Mouse (Mus musculus) urinary bladder, postnatal 10 days (tissue): ENCODE measurements around the gene Hydin.

Source experiments
- DNase-seq: peaks from one replicate; pipeline ENCODE4 v3.0.0; 2022; ENCODE audit warnings: low spot score

Gene Hydin

DNA sequence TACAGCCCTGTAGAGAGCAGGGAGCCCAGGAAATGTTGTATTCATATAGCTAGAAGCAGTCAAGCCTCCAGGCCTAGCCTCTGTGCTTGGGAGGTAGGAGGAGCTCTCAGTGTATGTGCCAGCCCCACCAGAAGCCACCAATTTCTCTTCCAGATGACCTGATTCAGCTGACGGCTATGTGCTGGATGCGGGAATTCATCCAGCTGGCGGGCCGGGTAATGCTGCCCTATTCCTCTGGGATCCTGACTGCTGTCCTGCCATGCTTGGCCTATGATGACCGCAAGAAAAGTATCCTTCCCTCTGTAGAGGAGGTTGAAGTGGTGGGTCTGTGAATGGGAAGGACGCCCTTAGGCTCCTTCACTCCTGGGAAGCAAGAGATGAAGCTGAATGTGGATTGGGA is 369.4 kb downstream of the Hydin start:
- DNase-seq, result no peak

- no peak for DNase-seq
Measured at GRCm38 (mm10) chr8:110642331-110642730, 375.6 kb downstream of the Hydin start.

DNA sequence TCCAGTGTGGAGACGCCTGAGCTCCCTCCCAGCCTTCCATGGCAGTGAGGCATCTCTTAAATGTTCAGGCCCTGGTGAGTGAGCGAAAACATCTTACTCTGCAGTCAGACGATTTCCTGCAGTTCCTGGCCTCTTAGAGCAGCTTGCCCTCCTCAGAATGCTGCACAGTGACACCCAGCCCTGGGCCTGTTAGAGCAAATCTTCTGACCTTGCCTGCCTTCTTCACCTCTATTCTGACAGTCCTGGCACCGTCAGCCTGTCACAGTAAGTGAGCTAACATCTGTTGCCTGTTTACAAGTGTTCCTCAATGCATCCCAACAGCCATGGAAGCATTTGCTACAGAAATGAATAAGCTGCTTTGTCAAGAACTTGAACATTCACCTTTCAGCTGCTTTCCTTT is 376.4 kb downstream of the Hydin start:
- DNase-seq, result no peak

GRCm38 (mm10) chr8:110644422-110644821 is 377.6 kb downstream of the Hydin start:
- DNase-seq, result no peak

- DNase-seq, result no peak
Measured at GRCm38 (mm10) chr8:110644901-110645300, 378.1 kb downstream of the Hydin start.

DNA sequence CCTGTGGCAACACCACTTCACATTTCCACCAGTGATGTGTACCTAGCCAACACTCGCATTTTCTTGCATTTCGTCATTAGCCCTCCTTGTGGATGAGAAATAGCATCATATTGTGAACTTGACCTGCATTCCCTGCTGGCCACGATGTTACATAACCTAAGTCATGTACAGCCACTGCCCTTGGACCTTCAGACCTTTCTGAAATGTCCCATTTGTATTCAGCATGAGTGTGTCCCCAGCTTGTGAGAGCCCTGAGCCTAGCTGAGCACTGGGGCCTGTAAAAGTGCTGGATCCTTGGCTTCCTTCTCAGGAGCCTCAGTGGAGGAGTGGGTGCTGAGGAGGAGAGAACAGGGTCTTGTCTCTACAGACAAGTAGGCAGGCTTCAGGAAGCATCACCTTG is 378.6 kb downstream of the Hydin start:
- no peak for DNase-seq

- peak; percentile 46 for DNase-seq
Measured at GRCm38 (mm10) chr8:110646064-110646463, 379.3 kb downstream of the Hydin start.

GRCm38 (mm10) chr8:110648577-110648976 is 381.8 kb downstream of the Hydin start:
- no peak for DNase-seq

- no peak for DNase-seq
Measured at GRCm38 (mm10) chr8:110649286-110649685, 382.5 kb downstream of the Hydin start.

GRCm38 (mm10) chr8:110650838-110651237 is 384.1 kb downstream of the Hydin start:
- DNase-seq, result no peak

GRCm38 (mm10) chr8:110651847-110652246 is 385.1 kb downstream of the Hydin start:
- DNase-seq, result no peak

DNA sequence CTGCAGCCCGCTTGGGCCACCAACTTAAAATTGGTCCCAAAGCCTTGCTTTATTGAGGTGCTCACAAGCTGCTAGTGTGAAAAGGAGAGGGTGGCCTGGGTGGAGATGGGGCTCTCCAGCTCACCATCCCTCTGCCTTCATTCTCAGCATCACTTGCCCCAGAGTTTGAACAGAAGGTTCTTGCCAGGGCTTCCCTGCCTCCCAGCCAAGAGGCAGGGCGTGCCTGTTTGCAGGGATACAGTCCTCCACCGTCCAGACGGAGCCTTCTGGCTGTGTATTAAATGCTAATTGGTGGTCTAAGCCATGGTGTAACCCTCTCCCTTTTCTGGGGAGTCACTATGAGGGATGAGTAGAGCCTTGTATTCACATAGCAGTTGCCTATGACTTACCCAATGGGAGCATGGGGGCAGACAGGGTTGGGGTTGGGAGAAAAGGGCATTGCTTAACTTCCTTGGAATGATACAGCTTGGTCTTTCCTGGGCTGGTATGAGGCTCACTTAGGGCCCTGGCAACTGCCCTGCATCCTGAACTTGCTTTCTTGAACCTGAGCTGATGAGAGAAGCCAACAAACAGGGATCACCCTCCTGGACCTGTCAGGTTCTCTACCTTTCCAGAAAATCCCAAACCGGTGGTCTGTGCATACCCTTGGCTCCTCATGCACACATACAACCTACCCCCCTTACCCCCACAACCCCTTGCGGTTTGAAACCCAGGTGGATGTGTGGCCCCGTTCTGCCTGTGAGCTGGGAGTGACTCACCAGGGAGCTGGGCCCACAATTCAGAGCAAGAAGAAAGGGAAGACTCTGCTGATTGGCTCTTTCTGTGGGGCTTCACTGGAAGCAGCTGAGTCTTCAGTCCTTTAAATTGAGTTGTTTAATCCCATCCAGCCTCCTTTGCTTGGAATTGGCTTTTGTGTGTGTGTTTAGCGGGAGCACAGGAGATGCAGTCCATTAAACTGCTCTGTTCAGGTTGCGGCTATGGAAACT is 387.6 kb downstream of the Hydin start:
- no peak for DNase-seq

DNA sequence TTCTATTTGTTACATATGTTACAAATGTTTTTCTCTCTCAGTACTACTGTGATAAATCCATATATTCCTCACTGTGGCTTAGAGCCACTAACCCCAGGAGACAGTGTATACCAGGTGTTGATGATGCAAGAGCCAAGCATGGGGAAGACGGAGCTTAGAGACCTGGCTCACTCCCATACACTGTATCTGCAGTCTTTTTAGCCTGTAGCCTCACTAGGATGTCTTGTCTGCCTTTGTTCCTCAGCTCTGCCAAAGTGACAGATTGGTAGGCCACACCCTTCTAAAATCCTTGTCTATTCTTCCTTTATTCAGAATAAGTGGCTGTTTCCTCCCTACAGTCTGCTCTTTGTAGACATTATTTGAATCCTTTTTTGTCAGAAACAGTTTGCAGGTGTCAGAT is 389.1 kb downstream of the Hydin start:
- no peak for DNase-seq

GRCm38 (mm10) chr8:110657661-110658060 is 390.9 kb downstream of the Hydin start:
- no peak for DNase-seq
